Mouse (Mus musculus) CD8-positive naive resting alpha-beta T cell, adult 2 months (primary cell): Measurements from ENCODE around the gene Zfp941.
"Not testable (repeated sequence)": the region's sequence is repeated elsewhere in the genome, so short reads cannot be mapped to it uniquely, and the experiment has no call there.

Experiments used
- DNase-seq, 2 experiments: peaks; one replicate each; pipeline ENCODE4 v3.0.0; 2022; ENCODE audit warnings: low read depth in 2 of 2, low spot score in 2 of 2

Gene Zfp941

GRCm38 (mm10) chr7:140787406-140788052 lies 34.4 kb downstream of the Zfp941 start, which contains the start of gene Syce1:
TSS of gene Syce1 (minus strand) at chr7:140787852.
- no peak for DNase-seq

DNA sequence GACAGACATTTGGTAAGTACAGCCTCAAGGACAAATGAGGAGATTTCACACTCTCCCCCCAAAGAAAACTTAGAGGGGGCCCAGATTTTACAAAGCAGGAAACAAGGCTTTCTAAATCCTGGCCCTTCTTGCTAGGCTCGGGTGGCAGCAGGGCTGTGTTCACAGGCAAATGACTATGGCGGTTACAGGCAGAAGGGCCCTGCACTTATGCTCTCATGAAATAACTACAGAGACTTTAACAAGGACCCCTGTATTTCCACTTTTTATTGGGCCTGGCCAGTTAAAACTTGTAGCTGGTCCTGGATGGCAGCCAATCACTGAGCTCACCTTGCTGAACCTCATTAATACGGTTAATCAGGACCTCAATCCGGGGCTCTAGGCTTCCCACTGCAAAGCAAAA lies 41.4 kb downstream of the Zfp941 start:
- no peak for DNase-seq

GRCm38 (mm10) chr7:140765888-140766739 lies 55.9 kb downstream of the Zfp941 start:
- no peak for DNase-seq

DNA sequence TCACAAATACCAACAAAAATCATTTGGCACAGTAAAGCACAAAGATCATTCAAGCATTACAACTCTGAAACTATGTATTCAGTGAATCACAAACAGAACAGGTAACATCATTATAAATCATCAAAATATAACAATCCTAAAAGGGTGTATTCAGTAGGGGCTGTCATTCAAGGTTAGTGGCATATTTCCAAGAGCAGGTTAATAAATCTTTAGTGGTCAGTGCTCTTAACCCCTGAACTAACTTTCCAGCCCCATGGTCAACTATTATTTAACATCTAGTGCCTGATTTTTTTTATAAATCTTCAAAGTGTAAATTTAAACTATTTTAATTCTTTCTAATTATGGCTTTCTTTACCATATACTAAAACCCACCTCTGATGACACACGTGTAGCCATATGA lies 56.6 kb downstream of the Zfp941 start:
- not testable (repeated sequence) for DNase-seq

GRCm38 (mm10) chr7:140763447-140764020 lies 58.4 kb downstream of the Zfp941 start, which contains the start of gene Cyp2e1:
TSS of gene Cyp2e1 (plus strand) at chr7:140763739.
- DNase-seq = no peak

GRCm38 (mm10) chr7:140760647-140761046 lies 61.3 kb downstream of the Zfp941 start:
- no peak for DNase-seq
